Comparison of ENCODE assay signal across 16 mouse cellular contexts in the genomic region with DNA sequence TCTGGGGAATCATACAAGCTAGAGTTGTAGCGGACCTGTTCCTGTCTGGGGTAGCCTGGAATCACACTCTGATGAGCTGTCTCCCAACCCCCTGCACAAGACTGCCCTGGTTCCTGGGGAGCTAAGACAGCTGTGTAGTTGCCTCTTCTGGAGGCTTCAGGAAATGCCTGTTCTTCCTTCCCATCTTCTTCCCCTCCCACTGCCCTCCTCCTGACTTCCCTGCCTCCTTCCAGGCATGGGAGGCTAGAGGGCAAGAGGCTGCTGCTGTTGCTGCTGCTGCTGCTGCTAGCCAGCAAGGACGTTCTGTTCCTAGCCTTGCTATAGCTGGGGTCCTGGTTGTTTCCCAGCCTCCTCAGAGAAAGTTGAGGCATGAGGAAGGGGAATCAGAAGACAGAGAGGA. TPM values are rescaled to one million over a fixed set of nuclear protein-coding genes. Genes with fewer than 3 reads are reported as not detected.
A peak's percentile ranks its signal among the peaks of the same experiment; 100 is the strongest.
DNase-seq lines count a peak whose midpoint lies in the region; ATAC-seq and TF ChIP-seq lines count a peak whose summit lies in the region.
"Had no signal": no experiment of that assay in that cellular context is flagged by ENCODE, and none has a peak within 500 bp of the region (broad histone marks: within the 10 kb centered on the region; RNA-seq: fewer than 3 reads in every experiment).

No protein-coding gene starts in this region.

- no peak overlapping the region for H3ac ChIP-seq in myocyte (ENCODE audit: control insufficient read depth, insufficient read length)

- 33% methylated on average over 2 of the region's 2 CpGs for WGBS in heart, embryonic 15.5 days
- 82% methylated on average over 2 of the region's 2 CpGs for WGBS in forebrain, embryonic 13.5 days
- WGBS in midbrain, embryonic 16.5 days, result 50% methylated on average over 2 of the region's 2 CpGs

- H3K36me3 ChIP-seq in heart, embryonic 15.5 days, result no peaks in the 10 kb centered on the region
- no peaks in the 10 kb centered on the region for H3K36me3 ChIP-seq in myocyte (ENCODE audit: control insufficient read depth, insufficient read depth)
- no peaks in the 10 kb centered on the region for H3K36me3 ChIP-seq in forebrain, embryonic 13.5 days (ENCODE audit: poor library complexity, severe bottlenecking)
- no peaks in the 10 kb centered on the region for H3K36me3 ChIP-seq in midbrain, embryonic 16.5 days (ENCODE audit: control insufficient read depth, insufficient read depth, low read length)
- H3K36me3 ChIP-seq: forebrain, embryonic 10.5 days; neural tube, embryonic 15.5 days had no signal

- no peak overlapping the region for H3K4me3 ChIP-seq in heart, embryonic 15.5 days
- no peak overlapping the region for H3K4me3 ChIP-seq in myocyte
- H3K4me3 ChIP-seq in forebrain, embryonic 13.5 days, result no peak overlapping the region
- no peak overlapping the region for H3K4me3 ChIP-seq in midbrain, embryonic 16.5 days (ENCODE audit: low read depth, low read length)
- H3K4me3 ChIP-seq: forebrain, embryonic 10.5 days; neural tube, embryonic 15.5 days had no signal

- TF ChIP-seq POLR2A in myocyte (IDR thresholded peaks at IDR 0.05; ENCODE audit: insufficient read length, low read depth), result peak; percentile 56

- H3K4me2 ChIP-seq in heart, embryonic 15.5 days, result no peak overlapping the region
- peak overlapping the region; percentile 64 for H3K4me2 ChIP-seq in myocyte (ENCODE audit: low read depth)
- H3K4me2 ChIP-seq in forebrain, embryonic 13.5 days, result no peak overlapping the region
- H3K4me2 ChIP-seq in midbrain, embryonic 16.5 days (ENCODE audit: low read length), result no peak overlapping the region
- H3K4me2 ChIP-seq: midbrain, embryonic 11.5 days; neural tube, embryonic 15.5 days had no signal

- no peaks in the 10 kb centered on the region for H3K9me3 ChIP-seq in heart, embryonic 15.5 days (replicated peaks)
- H3K9me3 ChIP-seq in forebrain, embryonic 13.5 days (replicated peaks), result no peaks in the 10 kb centered on the region
- H3K9me3 ChIP-seq in midbrain, embryonic 16.5 days (replicated peaks; ENCODE audit: control insufficient read depth, low read length, poor library complexity, severe bottlenecking), result no peaks in the 10 kb centered on the region
- H3K9me3 ChIP-seq: forebrain, embryonic 10.5 days; neural tube, embryonic 15.5 days had no signal

- peaks cover 6% of the 10 kb centered on the region; the same call in 1 of the 2 replicates for H3K27me3 ChIP-seq in heart, embryonic 15.5 days
- no peaks in the 10 kb centered on the region for H3K27me3 ChIP-seq in myocyte (ENCODE audit: control insufficient read depth, insufficient read depth, insufficient read length)
- no peaks in the 10 kb centered on the region for H3K27me3 ChIP-seq in forebrain, embryonic 13.5 days
- no peaks in the 10 kb centered on the region for H3K27me3 ChIP-seq in midbrain, embryonic 16.5 days (ENCODE audit: control insufficient read depth, insufficient read depth, low read depth, low read length)
- H3K27me3 ChIP-seq: neural tube, embryonic 15.5 days had no signal

- no peak for ATAC-seq in heart, embryonic 15.5 days (replicated peaks; ENCODE audit: insufficient number of reproducible peaks, insufficient read depth, low FRiP score, low read depth)
- ATAC-seq in forebrain, embryonic 13.5 days, result no peak
- ATAC-seq in midbrain, embryonic 16.5 days, result no peak

- H3K79me2 ChIP-seq in myocyte (ENCODE audit: control insufficient read depth, insufficient read depth), result peaks cover 17% of the 10 kb centered on the region

- DNase-seq in heart, adult 18-20 months, result peak; percentile 32 to 57
- no peak for DNase-seq in heart, adult 8-10 months (ENCODE audit: low spot score)
- DNase-seq in kidney, postnatal 14 days, result peak; percentile 53
- DNase-seq in right cerebral cortex, postnatal 10 days (ENCODE audit: low spot score in 2 of 2), result no peak
- DNase-seq: adrenal gland, adult 8-10 months; cerebellum, postnatal 10 days; liver had no signal

- peak overlapping the region; percentile 56 for H3K27ac ChIP-seq in heart, embryonic 15.5 days
- no peak overlapping the region for H3K27ac ChIP-seq in forebrain, embryonic 13.5 days
- H3K27ac ChIP-seq in midbrain, embryonic 16.5 days (ENCODE audit: low read length), result no peak overlapping the region
- H3K27ac ChIP-seq: forebrain, embryonic 10.5 days; neural tube, embryonic 15.5 days had no signal

- no peaks in the 10 kb centered on the region; the same call in 1 of the 2 replicates for H3K4me1 ChIP-seq in heart, embryonic 15.5 days (replicated peaks)
- H3K4me1 ChIP-seq in forebrain, embryonic 13.5 days, result no peaks in the 10 kb centered on the region
- no peaks in the 10 kb centered on the region for H3K4me1 ChIP-seq in midbrain, embryonic 16.5 days (ENCODE audit: control insufficient read depth, insufficient read depth, low read length)
- H3K4me1 ChIP-seq: neural tube, embryonic 15.5 days had no signal

- no peak overlapping the region for H3K9ac ChIP-seq in heart, embryonic 15.5 days
- no peak overlapping the region for H3K9ac ChIP-seq in forebrain, embryonic 13.5 days
- no peak overlapping the region for H3K9ac ChIP-seq in midbrain, embryonic 16.5 days (ENCODE audit: low read depth, low read length)
- H3K9ac ChIP-seq: neural tube, embryonic 15.5 days had no signal

TF ChIP-seq in myocyte, 11 proteins besides CTCF, POLR2A, EP300 and RAD21:
- TF ChIP-seq POLR2AphosphoS2 (IDR thresholded peaks at IDR 0.05; ENCODE audit: insufficient read length, low read depth), result no peak
- TF ChIP-seq E2F4 (IDR thresholded peaks at IDR 0.05; ENCODE audit: insufficient read depth), result no peak
- TF ChIP-seq MAX (IDR thresholded peaks at IDR 0.05; ENCODE audit: low read depth), result no peak
- TF ChIP-seq TCF3 (IDR thresholded peaks at IDR 0.05; ENCODE audit: insufficient read length, low read depth), result no peak
- no peak for TF ChIP-seq REST (IDR thresholded peaks at IDR 0.05; ENCODE audit: insufficient read depth, insufficient read length)
- TF ChIP-seq USF1 (IDR thresholded peaks at IDR 0.05; ENCODE audit: low read depth), result no peak
- TF ChIP-seq MYOD1 (IDR thresholded peaks at IDR 0.05; ENCODE audit: control insufficient read depth in 1 of 3, insufficient read length in 2 of 3, low read depth in 2 of 3), result no peak

RNA-seq across cellular contexts. Expression of a gene that starts 3.1 kb away (rescaled TPM):
- total RNA-seq in heart, adult 18-20 months (2021), result 100 to 1,000 TPM; 174 to 186 TPM
- 100 to 1,000 TPM; 152 to 198 (median 182) TPM for total RNA-seq in heart, adult 8-10 months (2022)
- polyA plus RNA-seq in heart, embryonic 15.5 days (2015; fragmentation: Nextera tagmentation; extraction: Ambion mirVana), result 110 and 151 TPM in 2 replicates
- polyA plus RNA-seq in myocyte (2012; fragmentation: generic; extraction: Trizol), result 1,139 TPM
- polyA plus RNA-seq in forebrain, embryonic 13.5 days (2015; fragmentation: Nextera tagmentation; extraction: Ambion mirVana), result 10.2 and 11.7 TPM in 2 replicates
- 16.5 and 17.9 TPM in 2 replicates for polyA plus RNA-seq in midbrain, embryonic 16.5 days (2015; fragmentation: Nextera tagmentation; extraction: Ambion mirVana)

RNA-seq across cellular contexts. Expression of a gene that starts 21.5 kb away (rescaled TPM):
- total RNA-seq in heart, adult 18-20 months (2021), result 1 to 10 TPM; 6.2 to 9.1 TPM
- total RNA-seq in heart, adult 8-10 months (2022), result 1 to 10 TPM; 5.0 to 6.3 (median 5.4) TPM
- 40.3 and 41.3 TPM in 2 replicates for polyA plus RNA-seq in heart, embryonic 15.5 days (2015; fragmentation: Nextera tagmentation; extraction: Ambion mirVana)
- 32.6 TPM for polyA plus RNA-seq in myocyte (2012; fragmentation: generic; extraction: Trizol)
- 78.9 and 81.2 TPM in 2 replicates for polyA plus RNA-seq in forebrain, embryonic 13.5 days (2015; fragmentation: Nextera tagmentation; extraction: Ambion mirVana)
- polyA plus RNA-seq in midbrain, embryonic 16.5 days (2015; fragmentation: Nextera tagmentation; extraction: Ambion mirVana), result 68.9 and 70.9 TPM in 2 replicates

RNA-seq across cellular contexts. Expression of a gene that starts 22.6 kb away (rescaled TPM):
- total RNA-seq in heart, adult 18-20 months (2021), result under 1 TPM; 0.17 to 0.28 TPM
- under 1 TPM; 0.16 to 0.53 (median 0.21) TPM for total RNA-seq in heart, adult 8-10 months (2022)
- 0.18 and 0.25 TPM in 2 replicates for polyA plus RNA-seq in heart, embryonic 15.5 days (2015; fragmentation: Nextera tagmentation; extraction: Ambion mirVana)
- 0.07 TPM for polyA plus RNA-seq in myocyte (2012; fragmentation: generic; extraction: Trizol)
- 1.5 and 2.4 TPM in 2 replicates for polyA plus RNA-seq in forebrain, embryonic 13.5 days (2015; fragmentation: Nextera tagmentation; extraction: Ambion mirVana)
- polyA plus RNA-seq in midbrain, embryonic 16.5 days (2015; fragmentation: Nextera tagmentation; extraction: Ambion mirVana), result 7.9 and 8.0 TPM in 2 replicates

RNA-seq across cellular contexts. Expression of a gene that starts 45.2 kb away (rescaled TPM):
- total RNA-seq in heart, adult 18-20 months (2021), result not detected
- total RNA-seq in heart, adult 8-10 months (2022), result not detected
- polyA plus RNA-seq in heart, embryonic 15.5 days (2015; fragmentation: Nextera tagmentation; extraction: Ambion mirVana), result not detected in 2 replicates
- not detected for polyA plus RNA-seq in myocyte (2012; fragmentation: generic; extraction: Trizol)
- polyA plus RNA-seq in forebrain, embryonic 13.5 days (2015; fragmentation: Nextera tagmentation; extraction: Ambion mirVana), result not detected in 2 replicates
- not detected in 2 replicates for polyA plus RNA-seq in midbrain, embryonic 16.5 days (2015; fragmentation: Nextera tagmentation; extraction: Ambion mirVana)
- total RNA-seq: layer of hippocampus, adult 18-20 months had no signal
- polyA plus RNA-seq: forebrain, embryonic 10.5 days; heart, embryonic 14.5 days; midbrain, embryonic 11.5 days; neural tube, embryonic 15.5 days had no signal

Comparison
In these comparisons a context has a peak if more than half of its experiments do, and no peak if none do; other contexts are left out.
1. DNase-seq: peak in heart, adult 18-20 months (2 of 2) and kidney, postnatal 14 days (single experiment); none in heart, adult 8-10 months (single experiment) and right cerebral cortex, postnatal 10 days (0 of 2).